Comparison of ENCODE assay signal across 8 mouse cellular contexts in the genomic region with DNA sequence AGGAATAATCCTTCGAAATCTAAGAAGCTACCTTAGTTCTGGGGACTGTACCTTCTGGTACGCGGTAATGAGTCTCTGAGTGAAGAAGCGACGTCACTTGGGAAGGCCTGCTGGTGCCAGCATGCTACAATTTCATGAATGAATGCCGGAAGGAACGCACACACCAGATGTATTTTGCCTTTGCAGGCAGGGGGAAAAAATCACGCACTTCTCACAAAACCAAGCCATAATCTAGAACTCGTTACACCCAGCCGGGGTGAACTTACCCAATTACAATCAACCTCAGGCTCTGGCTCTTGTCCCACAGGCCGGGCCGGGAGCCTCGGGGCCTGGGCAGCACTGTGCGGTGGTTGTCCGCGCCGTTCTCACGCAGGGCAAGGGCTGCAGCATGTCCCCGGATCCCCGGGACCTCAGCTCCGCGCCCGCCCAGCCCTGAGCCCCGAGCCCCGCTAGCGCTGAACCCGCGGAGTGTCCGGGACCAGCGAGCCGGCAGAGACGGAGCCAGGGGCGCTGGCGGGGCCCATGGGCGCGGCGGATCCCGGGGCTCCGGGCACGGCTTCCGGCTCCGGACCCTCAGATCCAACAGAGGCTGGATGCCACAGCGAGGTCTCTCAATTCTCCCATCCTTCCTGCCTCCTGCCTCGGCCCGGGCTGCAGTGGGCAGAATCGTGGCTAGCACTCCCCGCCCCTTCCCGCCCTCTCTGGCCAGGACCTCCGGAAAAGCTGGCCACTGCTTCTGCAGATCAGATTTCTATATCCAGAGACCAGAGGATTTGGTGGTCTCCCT. TPM values are rescaled to one million over a fixed set of nuclear protein-coding genes. Genes with fewer than 3 reads are reported as not detected.
DNase-seq lines count a peak whose midpoint lies in the region.

No protein-coding gene starts in this region.

- WGBS in hindbrain, embryonic 10.5 days = 4% methylated on average over 49 of the region's 49 CpGs

- no peaks in the 10 kb centered on the region for H3K27me3 ChIP-seq in hindbrain, embryonic 10.5 days (ENCODE audit: insufficient read depth, poor library complexity, severe bottlenecking)

- H3K4me1 ChIP-seq in hindbrain, embryonic 10.5 days (replicated peaks) = peaks cover 12% of the 10 kb centered on the region; the same call in 1 of the 2 replicates

- H3K36me3 ChIP-seq in hindbrain, embryonic 10.5 days = no peaks in the 10 kb centered on the region

- peak overlapping the region; percentile 89 for H3K27ac ChIP-seq in hindbrain, embryonic 10.5 days

- H3K4me3 ChIP-seq in hindbrain, embryonic 10.5 days = peak overlapping the region; percentile 77

- peak; percentile 66 for DNase-seq in adrenal gland, adult 2 months
- DNase-seq in cerebellum, adult 9-10 months = peak; percentile 52
- peak; percentile 7 to 53 for DNase-seq in frontal cortex, adult 2 months (ENCODE audit: extremely low spot score in 1 of 2, low spot score in 1 of 2)
- peak; percentile 71 for DNase-seq in hindbrain, embryonic 10.5 days (ENCODE audit: low spot score)
- peak; percentile 23 to 39 for DNase-seq in layer of hippocampus, postnatal 25 days (ENCODE audit: extremely low spot score in 1 of 2, low spot score in 1 of 2)
- DNase-seq in lung, postnatal 36 days = peak; percentile 41
- DNase-seq in right cerebral cortex, postnatal 4 days = peak; percentile 53
- DNase-seq in spleen, postnatal 4 days (ENCODE audit: low spot score in 2 of 2) = no peak

- H3K9me3 ChIP-seq in hindbrain, embryonic 10.5 days = no peaks in the 10 kb centered on the region

RNA-seq across cellular contexts. Expression of gene Fam149a, which starts 23.8 kb away (rescaled TPM):
- total RNA-seq in adrenal gland, adult 2 months (2021) = 10 to 100 TPM in 1 of 2 experiments, 1 to 10 TPM in 1; 8.6 to 12.8 TPM
- polyA plus RNA-seq in adrenal gland, adult 2 months (2012; rRNA removed) = 5.3 TPM in 2 replicates
- 15.1 and 17.1 TPM in 2 replicates for polyA plus RNA-seq in frontal cortex, adult 2 months (2012; rRNA removed)
- polyA plus RNA-seq in hindbrain, embryonic 10.5 days (2016; fragmentation: Nextera tagmentation; extraction: Ambion mirVana) = 9.1 and 9.6 TPM in 2 replicates
- 10 to 100 TPM; 12.8 to 13.6 TPM for total RNA-seq in layer of hippocampus, postnatal 25 days (2021)

RNA-seq across cellular contexts. Expression of gene Cyp4v3, which starts 25.3 kb away (rescaled TPM):
- total RNA-seq in adrenal gland, adult 2 months (2021) = 10 to 100 TPM; 21.2 to 26.3 TPM
- 3.3 and 4.0 TPM in 2 replicates for polyA plus RNA-seq in adrenal gland, adult 2 months (2012; rRNA removed)
- polyA plus RNA-seq in frontal cortex, adult 2 months (2012; rRNA removed) = 6.4 and 7.3 TPM in 2 replicates
- polyA plus RNA-seq in hindbrain, embryonic 10.5 days (2016; fragmentation: Nextera tagmentation; extraction: Ambion mirVana) = 0.41 and 0.45 TPM in 2 replicates
- total RNA-seq in layer of hippocampus, postnatal 25 days (2021) = 1 to 10 TPM; 7.7 TPM

RNA-seq across cellular contexts. Expression of gene Gm45753, which starts 50.1 kb away (rescaled TPM):
- under 1 TPM in 1 of 2 experiments, not detected in 1; 0.29 TPM for total RNA-seq in adrenal gland, adult 2 months (2021)
- not detected in 2 replicates for polyA plus RNA-seq in adrenal gland, adult 2 months (2012; rRNA removed)
- not detected in 2 replicates for polyA plus RNA-seq in frontal cortex, adult 2 months (2012; rRNA removed)
- not detected in 2 replicates for polyA plus RNA-seq in hindbrain, embryonic 10.5 days (2016; fragmentation: Nextera tagmentation; extraction: Ambion mirVana)
- total RNA-seq in layer of hippocampus, postnatal 25 days (2021) = not detected

RNA-seq across cellular contexts. Expression of gene Tlr3, which starts 52.6 kb away (rescaled TPM):
- total RNA-seq in adrenal gland, adult 2 months (2021) = 1 to 10 TPM; 5.9 to 6.9 TPM
- polyA plus RNA-seq in adrenal gland, adult 2 months (2012; rRNA removed) = 6.2 and 8.9 TPM in 2 replicates
- 8.5 and 12.3 TPM in 2 replicates for polyA plus RNA-seq in frontal cortex, adult 2 months (2012; rRNA removed)
- 0.67 and 0.77 TPM in 2 replicates for polyA plus RNA-seq in hindbrain, embryonic 10.5 days (2016; fragmentation: Nextera tagmentation; extraction: Ambion mirVana)
- total RNA-seq in layer of hippocampus, postnatal 25 days (2021) = 10 to 100 TPM in 1 of 2 experiments, 1 to 10 TPM in 1; 9.8 to 12.5 TPM

Comparison
In these comparisons a context has a peak if more than half of its experiments do, and no peak if none do; other contexts are left out.
1. DNase-seq: peak in adrenal gland, adult 2 months (single experiment), cerebellum, adult 9-10 months (single experiment), frontal cortex, adult 2 months (2 of 2), hindbrain, embryonic 10.5 days (single experiment), layer of hippocampus, postnatal 25 days (2 of 2), lung, postnatal 36 days (single experiment) and right cerebral cortex, postnatal 4 days (single experiment); none in spleen, postnatal 4 days (0 of 2).